Mouse (Mus musculus) MEL (cell line): ENCODE results near the gene Ciita.

Experiments used
- CHD2 ChIP-seq: IDR thresholded peaks from 2 replicates; pipeline ENCODE4 v1.6.1; 2011; ENCODE audit warnings: low read length, improper control_type of control experiment
- CTCF ChIP-seq, 3 experiments: IDR thresholded peaks in 2 of 3; conservative IDR thresholded peaks in 1 of 3; 2 replicates each; pipeline ENCODE4 v1.5.1; 2011 to 2012; ENCODE audit warnings: low read length in 3 of 3, low read depth in 2 of 3, mild to moderate bottlenecking in 2 of 3, improper control_type of control experiment in 1 of 3, inconsistent platforms in 1 of 3, mixed read lengths in 1 of 3, moderate library complexity in 1 of 3; ENCODE audit not compliant: control insufficient read depth in 1 of 3, insufficient read depth in 1 of 3, poor library complexity in 1 of 3, severe bottlenecking in 1 of 3
- HCFC1 ChIP-seq: IDR thresholded peaks from 2 replicates; pipeline ENCODE4 v1.6.1; 2012; ENCODE audit warnings: low read depth, mild to moderate bottlenecking, inconsistent platforms, low read length, improper control_type of control experiment, moderate library complexity
- POLR2A ChIP-seq, 2 experiments: IDR thresholded peaks; 2 replicates each; pipeline ENCODE4 v1.6.1; 2011 to 2012; ENCODE audit warnings: low read length in 2 of 2, mild to moderate bottlenecking in 2 of 2, control low read depth in 1 of 2, improper control_type of control experiment in 1 of 2, low read depth in 1 of 2, moderate library complexity in 1 of 2; ENCODE audit not compliant: control insufficient read depth in 1 of 2, insufficient read depth in 1 of 2, poor library complexity in 1 of 2
- USF1 ChIP-seq: IDR thresholded peaks from 2 replicates; pipeline ENCODE4 v1.6.1; 2014; ENCODE audit warnings: low read depth, mild to moderate bottlenecking, inconsistent platforms, low read length, improper control_type of control experiment, moderate library complexity
- ZNF384 ChIP-seq: IDR thresholded peaks from 2 replicates; pipeline ENCODE4 v1.6.1; 2012; ENCODE audit warnings: low read depth, mild to moderate bottlenecking, inconsistent platforms, low read length, improper control_type of control experiment

DNA sequence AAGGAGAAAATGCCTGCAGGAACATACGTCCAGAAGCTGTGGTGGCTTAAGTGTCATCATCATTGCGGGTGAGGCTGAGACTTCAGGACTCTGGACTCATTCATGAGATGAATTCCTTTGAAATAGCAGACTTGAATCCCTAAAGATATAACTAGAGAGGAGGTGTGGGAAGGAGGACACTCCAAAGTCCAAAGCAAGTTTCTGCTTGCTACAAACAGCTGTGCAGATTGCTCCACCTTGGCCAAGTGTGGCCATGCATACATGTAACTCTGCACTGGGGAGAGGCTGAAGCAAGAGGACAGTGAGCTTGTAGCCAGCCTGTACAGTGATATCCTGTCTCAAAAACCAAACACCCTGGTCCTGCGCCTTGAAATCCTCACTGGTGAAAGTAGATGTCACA lies 7.9 kb upstream of the Ciita start:
- TF ChIP-seq HCFC1 (no peak), CTCF (IDR thresholded peaks at IDR 0.05 in 2 of 3, conservative IDR thresholded peaks at IDR 0.05 in 1 of 3; ENCODE audit: control insufficient read depth in 1 of 3, insufficient read depth in 1 of 3, low read depth in 2 of 3, low read length in 3 of 3, poor library complexity in 1 of 3, severe bottlenecking in 1 of 3) (no peak), POLR2A (IDR thresholded peaks at IDR 0.05; ENCODE audit: control insufficient read depth in 1 of 2, insufficient read depth in 1 of 2, low read depth in 1 of 2, low read length in 2 of 2, poor library complexity in 1 of 2) (no peak), CHD2 (no peak), ZNF384 (no peak), USF1 (no peak)
